Mouse (Mus musculus) c-Kit-positive CD71-positive TER-119-negative erythroid progenitor cells, embryonic 14.5 days (primary cell): ENCODE results near the gene Gm3187.
"Not testable (repeated sequence)": the region's sequence is repeated elsewhere in the genome, so short reads cannot be mapped to it uniquely, and the experiment has no call there.

Source experiments
- DNase-seq: peaks from one replicate; pipeline ENCODE4 v3.0.0-alpha.2; 2013; ENCODE audit warnings: low read depth

The Gm3187 gene

GRCm38 (mm10) chr14:5483907-5484306 lies at the start of gene Gm3187:
Gm3187 (plus strand) TSS chr14:5484207.
- not testable (repeated sequence) for DNase-seq

- DNase-seq = not testable (repeated sequence)
These were observed 28.6 kb upstream of the Gm3187 start, which contains the start of gene Gm3194 for GRCm38 (mm10) chr14:5455367-5455766. Gm3194 (minus strand) TSS chr14:5455467.

GRCm38 (mm10) chr14:5460469-5460868 lies 23.5 kb upstream of the Gm3187 start:
- not testable (repeated sequence) for DNase-seq

- not testable (repeated sequence) for DNase-seq
These were observed 6.3 kb upstream of the Gm3187 start, which contains the start of gene Gm8246 for GRCm38 (mm10) chr14:5477730-5478129. Gm8246 (minus strand) TSS chr14:5477830.

GRCm38 (mm10) chr14:5501374-5501773 lies 17.4 kb downstream of the Gm3187 start, which contains the start of gene Gm3488:
Gm3488 (plus strand) TSS chr14:5501674.
- not testable (repeated sequence) for DNase-seq

GRCm38 (mm10) chr14:5538196-5538595 lies 54.2 kb downstream of the Gm3187 start, which contains the start of gene Gm3532:
Gm3532 (plus strand) TSS chr14:5538496.
- DNase-seq = not testable (repeated sequence)
